Mouse (Mus musculus): ENCODE results near the gene Chst10. TPM values are rescaled to one million over a fixed set of nuclear protein-coding genes. Genes with fewer than 3 reads are reported as not detected.

The Chst10 gene
- polyA plus RNA-seq, 1 experiment from 2014 or later: 8.1 TPM

GRCm38 (mm10) chr1:38881366-38881765, 16.6 kb downstream of the Chst10 start:
- Histone ChIP-seq H3K4me2 (ENCODE audit: low read depth, low read length) (no peak overlapping the region), H3K4me3 (ENCODE audit: low read depth, low read length) (no peak overlapping the region), H3K4me1 (ENCODE audit: control insufficient read depth, insufficient read depth, low read length) (peaks cover 4% of the 10 kb centered on the region; the same call in 1 of the 2 replicates), H3K27me3 (replicated peaks; ENCODE audit: control insufficient read depth, insufficient read depth, low read length) (no peaks in the 10 kb centered on the region), H3K36me3 (ENCODE audit: control insufficient read depth, insufficient read depth, low read length) (peaks cover 4% of the 10 kb centered on the region; the same call in 1 of the 2 replicates), H3K9ac (ENCODE audit: low read depth, low read length) (no peak overlapping the region), H3K27ac (replicated peaks; ENCODE audit: low read depth, low read length) (no peak overlapping the region), H3K9me3 (ENCODE audit: control insufficient read depth, low read length) (peaks cover 4% of the 10 kb centered on the region; the same call in 1 of the 2 replicates)
- ATAC-seq (ENCODE audit: low read depth) (no peak), DNase-seq (ENCODE audit: low spot score) (no peak)
- 68% methylated on average over 4 of the region's 4 CpGs for WGBS

GRCm38 (mm10) chr1:38876671-38877382, 21.1 kb downstream of the Chst10 start:
- no peak overlapping the region for H3K4me2 ChIP-seq (ENCODE audit: low read depth, low read length)
- H3K27me3 ChIP-seq (replicated peaks; ENCODE audit: control insufficient read depth, insufficient read depth, low read length): no peaks in the 10 kb centered on the region
- H3K4me1 ChIP-seq (ENCODE audit: control insufficient read depth, insufficient read depth, low read length): no peaks in the 10 kb centered on the region
- H3K9ac ChIP-seq (ENCODE audit: low read depth, low read length): no peak overlapping the region
- no peak overlapping the region for H3K27ac ChIP-seq (replicated peaks; ENCODE audit: low read depth, low read length)
- no peak overlapping the region for H3K4me3 ChIP-seq (ENCODE audit: low read depth, low read length)
- peaks cover 4% of the 10 kb centered on the region; the same call in 1 of the 2 replicates for H3K9me3 ChIP-seq (ENCODE audit: control insufficient read depth, low read length)
- 61% methylated on average over 5 of the region's 5 CpGs for WGBS
- ATAC-seq (ENCODE audit: low read depth): no peak; the same call in 1 of the 2 replicates
- 0 out of 2 replicates have a peak, but pooled peaks cover 4% of the 10 kb centered on the region for H3K36me3 ChIP-seq (ENCODE audit: control insufficient read depth, insufficient read depth, low read length)
- peak; percentile 17 for DNase-seq (ENCODE audit: low spot score)

GRCm38 (mm10) chr1:38873911-38874310, 24.1 kb downstream of the Chst10 start:
- H3K27ac ChIP-seq (replicated peaks; ENCODE audit: low read depth, low read length): no peak overlapping the region
- H3K9me3 ChIP-seq (ENCODE audit: control insufficient read depth, low read length): no peaks in the 10 kb centered on the region
- ATAC-seq (ENCODE audit: low read depth) (no peak), DNase-seq (ENCODE audit: low spot score) (no peak)
- no peaks in the 10 kb centered on the region for H3K4me1 ChIP-seq (ENCODE audit: control insufficient read depth, insufficient read depth, low read length)
- H3K9ac ChIP-seq (ENCODE audit: low read depth, low read length): no peak overlapping the region
- 0 out of 2 replicates have a peak, but pooled peaks cover 4% of the 10 kb centered on the region for H3K36me3 ChIP-seq (ENCODE audit: control insufficient read depth, insufficient read depth, low read length)
- H3K4me2 ChIP-seq (ENCODE audit: low read depth, low read length): no peak overlapping the region
- no peak overlapping the region for H3K4me3 ChIP-seq (ENCODE audit: low read depth, low read length)
- H3K27me3 ChIP-seq (replicated peaks; ENCODE audit: control insufficient read depth, insufficient read depth, low read length): no peaks in the 10 kb centered on the region
- WGBS: 76% methylated on average over 5 of the region's 5 CpGs

- Histone ChIP-seq H3K4me1 (ENCODE audit: control insufficient read depth, insufficient read depth, low read length) (no peaks in the 10 kb centered on the region), H3K9me3 (ENCODE audit: control insufficient read depth, low read length) (no peaks in the 10 kb centered on the region), H3K27me3 (replicated peaks; ENCODE audit: control insufficient read depth, insufficient read depth, low read length) (no peaks in the 10 kb centered on the region), H3K4me2 (ENCODE audit: low read depth, low read length) (no peak overlapping the region), H3K9ac (ENCODE audit: low read depth, low read length) (no peak overlapping the region), H3K36me3 (ENCODE audit: control insufficient read depth, insufficient read depth, low read length) (0 out of 2 replicates have a peak, but pooled peaks cover 4% of the 10 kb centered on the region), H3K4me3 (ENCODE audit: low read depth, low read length) (no peak overlapping the region), H3K27ac (replicated peaks; ENCODE audit: low read depth, low read length) (no peak overlapping the region)
- no peak for DNase-seq (ENCODE audit: low spot score)
- ATAC-seq (ENCODE audit: low read depth): no peak
- 83% methylated on average over 6 of the region's 6 CpGs for WGBS
Observed at GRCm38 (mm10) chr1:38871834-38872233, 26.1 kb downstream of the Chst10 start.

GRCm38 (mm10) chr1:38869398-38870195, 28.4 kb downstream of the Chst10 start:
- Histone ChIP-seq H3K4me2 (ENCODE audit: low read depth, low read length) (no peak overlapping the region), H3K4me3 (ENCODE audit: low read depth, low read length) (no peak overlapping the region), H3K27me3 (replicated peaks; ENCODE audit: control insufficient read depth, insufficient read depth, low read length) (no peaks in the 10 kb centered on the region), H3K4me1 (ENCODE audit: control insufficient read depth, insufficient read depth, low read length) (no peaks in the 10 kb centered on the region), H3K27ac (replicated peaks; ENCODE audit: low read depth, low read length) (no peak overlapping the region), H3K9me3 (ENCODE audit: control insufficient read depth, low read length) (no peaks in the 10 kb centered on the region), H3K36me3 (ENCODE audit: control insufficient read depth, insufficient read depth, low read length) (peaks cover 8% of the 10 kb centered on the region; the same call in 1 of the 2 replicates), H3K9ac (ENCODE audit: low read depth, low read length) (no peak overlapping the region)
- DNase-seq (ENCODE audit: low spot score) (no peak), ATAC-seq (ENCODE audit: low read depth) (no peak)
- WGBS: 49% methylated on average over 12 of the region's 13 CpGs

GRCm38 (mm10) chr1:38866242-38866641, 31.7 kb downstream of the Chst10 start:
- H3K4me3 ChIP-seq (ENCODE audit: low read depth, low read length): no peak overlapping the region
- 77% methylated on average over 5 of the region's 5 CpGs for WGBS
- ATAC-seq (ENCODE audit: low read depth) (no peak), DNase-seq (ENCODE audit: low spot score) (no peak)
- H3K27me3 ChIP-seq (replicated peaks; ENCODE audit: control insufficient read depth, insufficient read depth, low read length): no peaks in the 10 kb centered on the region
- H3K4me1 ChIP-seq (ENCODE audit: control insufficient read depth, insufficient read depth, low read length): no peaks in the 10 kb centered on the region
- no peak overlapping the region for H3K4me2 ChIP-seq (ENCODE audit: low read depth, low read length)
- H3K36me3 ChIP-seq (ENCODE audit: control insufficient read depth, insufficient read depth, low read length): peaks cover 5% of the 10 kb centered on the region; the same call in 1 of the 2 replicates
- H3K9me3 ChIP-seq (ENCODE audit: control insufficient read depth, low read length): no peaks in the 10 kb centered on the region
- no peak overlapping the region for H3K27ac ChIP-seq (replicated peaks; ENCODE audit: low read depth, low read length)
- H3K9ac ChIP-seq (ENCODE audit: low read depth, low read length): no peak overlapping the region

- Histone ChIP-seq H3K4me1 (ENCODE audit: control insufficient read depth, insufficient read depth, low read length) (no peaks in the 10 kb centered on the region), H3K36me3 (ENCODE audit: control insufficient read depth, insufficient read depth, low read length) (peaks cover 5% of the 10 kb centered on the region; the same call in 1 of the 2 replicates), H3K9me3 (ENCODE audit: control insufficient read depth, low read length) (no peaks in the 10 kb centered on the region), H3K9ac (ENCODE audit: low read depth, low read length) (no peak overlapping the region), H3K27me3 (replicated peaks; ENCODE audit: control insufficient read depth, insufficient read depth, low read length) (no peaks in the 10 kb centered on the region), H3K4me2 (ENCODE audit: low read depth, low read length) (no peak overlapping the region), H3K27ac (replicated peaks; ENCODE audit: low read depth, low read length) (no peak overlapping the region), H3K4me3 (ENCODE audit: low read depth, low read length) (no peak overlapping the region)
- ATAC-seq (ENCODE audit: low read depth): no peak
- WGBS: 65% methylated on average over 9 of the region's 9 CpGs
- no peak for DNase-seq (ENCODE audit: low spot score)
Observed at GRCm38 (mm10) chr1:38864341-38864740, 33.6 kb downstream of the Chst10 start.

- Histone ChIP-seq H3K36me3 (ENCODE audit: control insufficient read depth, insufficient read depth, low read length) (peaks cover 5% of the 10 kb centered on the region; the same call in 1 of the 2 replicates), H3K9ac (ENCODE audit: low read depth, low read length) (no peak overlapping the region), H3K27me3 (replicated peaks; ENCODE audit: control insufficient read depth, insufficient read depth, low read length) (no peaks in the 10 kb centered on the region), H3K4me1 (ENCODE audit: control insufficient read depth, insufficient read depth, low read length) (no peaks in the 10 kb centered on the region), H3K27ac (replicated peaks; ENCODE audit: low read depth, low read length) (no peak overlapping the region), H3K4me3 (ENCODE audit: low read depth, low read length) (no peak overlapping the region), H3K9me3 (ENCODE audit: control insufficient read depth, low read length) (no peaks in the 10 kb centered on the region), H3K4me2 (ENCODE audit: low read depth, low read length) (no peak overlapping the region)
- WGBS: 12% methylated on average over 4 of the region's 4 CpGs
- DNase-seq (ENCODE audit: low spot score) (no peak), ATAC-seq (ENCODE audit: low read depth) (no peak)
Observed at GRCm38 (mm10) chr1:38862213-38862612, 35.7 kb downstream of the Chst10 start.
